Mouse (Mus musculus): ENCODE measurements around the gene Rsg1. TPM values are rescaled to one million over a fixed set of nuclear protein-coding genes. Genes with fewer than 3 reads are reported as not detected.

Rsg1 gene
- polyA plus RNA-seq, 1 experiment from 2014 or later, result 7.8 TPM

DNA sequence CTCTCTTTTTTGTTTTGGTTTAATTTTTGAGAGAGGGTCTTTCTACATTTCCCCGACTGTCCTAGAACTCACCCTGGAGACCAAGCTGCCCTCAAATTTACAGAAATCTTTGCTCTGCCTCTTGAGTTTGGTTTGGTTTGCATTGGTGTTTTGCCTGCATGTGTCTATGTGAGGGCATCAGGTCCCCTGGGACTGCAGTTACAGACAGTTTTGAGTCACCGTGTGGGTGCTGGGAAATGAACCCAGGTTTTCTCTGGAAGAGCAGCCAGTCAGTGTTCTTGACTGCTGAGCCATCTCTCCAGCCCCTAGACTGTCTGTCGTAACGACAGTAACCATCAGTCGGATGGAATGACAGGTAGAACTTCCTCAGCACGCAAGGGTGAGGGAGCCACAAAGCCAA is 19.2 kb upstream of the Rsg1 start:
- Histone ChIP-seq H3K4me3 (no peak overlapping the region), H3K27ac (no peak overlapping the region), H3K27me3 (ENCODE audit: poor library complexity, severe bottlenecking) (no peaks in the 10 kb centered on the region), H3K9me3 (0 out of 2 replicates have a peak, but pooled peaks cover 5% of the 10 kb centered on the region), H3K36me3 (replicated peaks) (peaks cover 93% of the 10 kb centered on the region), H3K4me1 (peaks cover 9% of the 10 kb centered on the region; the same call in 1 of the 2 replicates)
- 96% methylated on average over 6 of the region's 6 CpGs for WGBS
- DNase-seq (ENCODE audit: extremely low spot score, low spot score), result no peak

DNA sequence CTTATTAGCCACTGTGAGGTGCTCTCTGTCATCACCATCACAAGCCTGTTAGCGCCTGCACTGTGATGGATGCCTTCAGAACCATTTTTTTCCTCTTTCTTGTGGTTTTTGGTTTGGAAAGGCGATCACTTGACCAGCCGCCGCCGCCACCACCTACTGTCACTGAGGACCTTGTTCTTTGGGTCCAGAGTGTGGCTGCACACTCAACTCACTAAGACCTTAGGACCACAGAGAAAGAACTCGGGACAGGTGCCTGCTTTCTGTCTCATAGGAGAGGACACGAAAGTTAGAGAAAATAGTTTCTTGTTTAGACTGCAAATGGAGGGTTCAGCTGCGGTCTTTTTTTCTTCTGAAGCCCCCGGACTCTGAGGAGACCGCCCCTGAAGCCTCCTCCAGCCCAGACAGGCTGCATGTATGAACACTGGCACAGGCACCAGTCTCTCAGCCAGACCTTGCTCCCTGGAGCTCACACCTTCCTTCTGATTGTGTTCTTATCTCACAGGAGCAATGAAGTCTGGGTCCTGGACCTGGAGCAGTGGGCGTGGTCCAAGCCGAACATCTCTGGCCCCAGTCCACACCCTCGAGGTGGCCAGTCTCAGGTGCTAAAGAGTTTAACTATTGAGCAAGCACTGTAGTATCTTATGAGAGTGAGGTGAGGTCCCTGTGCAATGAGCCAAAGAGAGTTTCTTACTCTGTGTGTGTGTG is 16.6 kb upstream of the Rsg1 start:
- WGBS, result 97% methylated on average over 13 of the region's 13 CpGs
- DNase-seq (ENCODE audit: extremely low spot score, low spot score), result no peak
- Histone ChIP-seq H3K27me3 (ENCODE audit: poor library complexity, severe bottlenecking) (no peaks in the 10 kb centered on the region), H3K4me3 (no peak overlapping the region), H3K36me3 (replicated peaks) (peaks cover 98% of the 10 kb centered on the region), H3K4me1 (no peaks in the 10 kb centered on the region), H3K9me3 (0 out of 2 replicates have a peak, but pooled peaks cover 5% of the 10 kb centered on the region), H3K27ac (no peak overlapping the region)

DNA sequence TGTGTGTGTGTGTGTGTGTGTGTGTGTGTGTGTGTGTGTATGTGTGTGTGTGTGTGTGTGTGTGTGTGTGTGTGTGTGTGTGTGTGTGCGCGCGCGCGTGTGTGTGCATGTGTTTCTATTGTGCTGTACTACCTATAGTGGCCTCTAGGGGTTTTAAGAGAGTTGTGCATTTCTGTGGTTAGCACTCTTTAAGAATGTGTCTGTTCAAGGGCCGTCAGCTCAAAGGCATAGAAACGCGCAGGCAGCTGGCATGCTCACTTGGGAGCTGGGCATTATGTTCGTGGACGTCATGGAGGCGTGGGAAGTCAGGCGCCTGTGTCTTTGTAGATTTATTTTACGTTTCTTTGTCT is 16.1 kb upstream of the Rsg1 start:
- no peak for DNase-seq (ENCODE audit: extremely low spot score, low spot score)
- WGBS, result 97% methylated on average over 12 of the region's 13 CpGs
- peaks cover 98% of the 10 kb centered on the region for H3K36me3 ChIP-seq (replicated peaks)
- H3K27ac ChIP-seq, result no peak overlapping the region
- no peaks in the 10 kb centered on the region for H3K27me3 ChIP-seq (ENCODE audit: poor library complexity, severe bottlenecking)
- no peaks in the 10 kb centered on the region for H3K4me1 ChIP-seq
- 0 out of 2 replicates have a peak, but pooled peaks cover 5% of the 10 kb centered on the region for H3K9me3 ChIP-seq
- no peak overlapping the region for H3K4me3 ChIP-seq

DNA sequence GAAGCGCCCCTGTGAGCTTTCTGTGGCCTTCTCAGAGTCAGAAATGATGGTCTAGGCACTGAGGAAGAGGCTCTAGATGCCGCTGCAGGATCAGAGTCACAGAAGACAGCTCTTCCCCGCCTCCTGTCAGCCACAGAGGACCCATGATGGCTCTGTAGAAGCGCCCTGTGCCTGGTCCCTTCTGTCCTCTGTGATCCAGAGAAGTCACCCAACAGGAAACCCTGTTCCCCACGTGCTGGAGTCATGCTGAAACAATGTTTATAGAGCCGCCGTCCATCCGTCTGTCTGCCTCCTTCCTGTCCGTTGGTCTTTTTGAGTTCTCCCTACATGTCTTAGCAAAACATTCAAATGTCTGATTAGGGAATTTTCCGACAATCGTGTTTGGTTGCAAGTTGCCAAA is 12.8 kb upstream of the Rsg1 start:
- no peaks in the 10 kb centered on the region for H3K4me1 ChIP-seq
- H3K27ac ChIP-seq, result no peak overlapping the region
- DNase-seq (ENCODE audit: extremely low spot score, low spot score), result no peak
- peaks cover 98% of the 10 kb centered on the region for H3K36me3 ChIP-seq (replicated peaks)
- 0 out of 2 replicates have a peak, but pooled peaks cover 5% of the 10 kb centered on the region for H3K9me3 ChIP-seq
- no peaks in the 10 kb centered on the region for H3K27me3 ChIP-seq (ENCODE audit: poor library complexity, severe bottlenecking)
- WGBS, result 92% methylated on average over 11 of the region's 11 CpGs
- no peak overlapping the region for H3K4me3 ChIP-seq

DNA sequence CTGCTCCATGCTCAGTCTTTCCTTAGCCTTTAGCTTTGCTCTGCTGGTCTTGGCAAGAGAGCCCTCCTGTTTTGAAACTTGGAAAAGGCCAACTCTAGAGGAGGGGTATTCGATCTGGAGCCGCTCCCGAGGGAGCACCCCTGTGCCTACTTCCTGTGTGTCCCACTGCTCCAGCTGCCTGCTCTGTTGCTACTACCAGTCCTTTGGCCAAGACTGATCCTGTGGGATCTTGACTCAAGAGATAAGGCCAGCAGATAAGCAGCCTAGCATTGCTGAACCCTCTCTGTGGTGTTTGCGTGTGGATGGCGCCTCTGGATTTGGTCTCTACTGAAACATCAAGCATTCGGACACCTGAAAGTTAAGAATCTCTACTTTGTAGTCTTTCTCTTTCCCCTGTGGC is 11.6 kb upstream of the Rsg1 start:
- 97% methylated on average over 6 of the region's 6 CpGs for WGBS
- no peaks in the 10 kb centered on the region for H3K4me1 ChIP-seq
- H3K9me3 ChIP-seq, result peaks cover 2% of the 10 kb centered on the region; the same call in 1 of the 2 replicates
- peaks cover 94% of the 10 kb centered on the region for H3K36me3 ChIP-seq (replicated peaks)
- H3K27ac ChIP-seq, result no peak overlapping the region
- DNase-seq (ENCODE audit: extremely low spot score, low spot score), result no peak
- H3K4me3 ChIP-seq, result no peak overlapping the region
- H3K27me3 ChIP-seq (ENCODE audit: poor library complexity, severe bottlenecking), result no peaks in the 10 kb centered on the region

DNA sequence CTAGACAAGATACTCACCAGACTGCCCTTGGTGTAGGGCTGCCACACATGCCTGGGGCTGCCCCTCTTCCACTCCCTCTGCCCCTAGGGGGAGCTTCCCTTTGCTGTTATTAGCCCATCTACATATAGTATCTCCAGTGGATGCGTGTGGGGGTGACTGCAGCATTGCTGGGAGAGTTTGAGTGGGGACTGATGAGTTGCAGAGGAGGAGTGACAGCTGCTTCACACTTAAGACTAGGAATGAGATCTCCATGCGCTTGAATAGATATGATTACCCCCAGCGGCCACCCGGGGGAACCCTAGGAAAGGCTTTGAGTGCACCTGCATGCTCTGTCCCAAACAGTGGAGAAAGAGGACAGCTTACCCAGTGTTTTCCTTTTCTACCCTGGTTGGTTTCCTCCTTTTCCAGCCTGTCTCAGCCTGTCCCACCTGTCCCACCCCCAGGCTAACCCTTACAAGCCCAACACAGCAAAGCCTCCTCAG is 9.1 kb upstream of the Rsg1 start:
- Histone ChIP-seq H3K36me3 (replicated peaks) (peaks cover 72% of the 10 kb centered on the region), H3K27ac (no peak overlapping the region), H3K9me3 (no peaks in the 10 kb centered on the region; the same call in 1 of the 2 replicates), H3K4me1 (no peaks in the 10 kb centered on the region), H3K4me3 (no peak overlapping the region), H3K27me3 (ENCODE audit: poor library complexity, severe bottlenecking) (no peaks in the 10 kb centered on the region)
- no peak for DNase-seq (ENCODE audit: extremely low spot score, low spot score)
- WGBS, result 77% methylated on average over 4 of the region's 4 CpGs

DNA sequence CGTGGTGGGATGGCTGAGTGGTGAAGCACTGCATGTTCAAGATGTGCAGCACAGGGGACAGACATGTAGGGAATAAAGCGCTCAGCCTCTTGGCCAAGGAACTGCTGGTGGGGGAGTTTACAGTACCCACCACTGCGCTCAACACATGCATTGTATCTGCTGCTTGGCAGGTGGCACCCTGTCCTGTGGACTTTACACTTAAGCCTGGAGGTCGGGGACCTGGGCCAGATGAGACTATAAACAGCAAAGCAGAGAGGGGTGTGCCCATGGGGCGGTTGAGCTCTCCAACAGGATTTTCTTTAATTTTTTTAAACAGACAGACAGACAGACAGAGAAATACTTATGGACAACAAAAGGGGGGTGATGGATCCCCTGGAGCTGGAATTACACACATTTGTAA is 6.7 kb upstream of the Rsg1 start:
- 88% methylated on average over 5 of the region's 5 CpGs for WGBS
- no peak for DNase-seq (ENCODE audit: extremely low spot score, low spot score)
- Histone ChIP-seq H3K4me1 (peaks cover 5% of the 10 kb centered on the region), H3K4me3 (no peak overlapping the region), H3K36me3 (replicated peaks) (peaks cover 47% of the 10 kb centered on the region), H3K9me3 (no peaks in the 10 kb centered on the region; the same call in 1 of the 2 replicates), H3K27ac (no peak overlapping the region), H3K27me3 (ENCODE audit: poor library complexity, severe bottlenecking) (no peaks in the 10 kb centered on the region)

DNA sequence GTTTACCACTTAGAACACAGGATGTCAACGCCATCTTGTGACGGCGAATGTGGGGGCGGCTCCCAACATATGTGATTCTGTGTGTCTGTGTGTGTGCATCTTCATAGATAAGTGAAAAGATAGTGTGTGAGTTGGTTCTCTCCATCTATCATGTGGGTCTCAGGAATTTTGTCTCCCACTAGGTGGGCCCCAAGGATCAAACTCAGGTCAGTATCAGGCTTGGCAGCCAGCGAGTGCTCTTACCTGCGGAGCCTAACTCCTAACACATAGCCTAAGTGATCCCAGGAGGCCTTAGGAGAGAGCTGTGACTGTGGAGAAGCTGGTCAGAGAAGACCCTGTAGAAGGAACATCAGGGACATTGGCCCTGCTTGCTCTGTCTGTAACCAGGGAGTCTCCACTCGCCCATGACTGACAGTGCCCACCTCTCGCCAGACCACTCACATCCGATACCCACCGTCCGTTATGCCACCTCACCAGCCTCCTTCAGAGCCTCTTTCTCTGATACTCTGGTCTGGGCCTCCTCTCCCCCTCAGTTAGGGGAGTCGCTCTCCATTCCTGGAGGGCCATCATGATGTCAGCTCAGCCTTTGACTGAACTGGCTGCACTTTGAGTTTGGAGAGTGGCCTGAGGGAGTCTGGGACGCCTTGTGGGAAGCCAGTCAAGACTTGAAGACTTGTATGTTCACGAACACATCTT is 3.1 kb upstream of the Rsg1 start:
- 73% methylated on average over 14 of the region's 14 CpGs for WGBS
- peaks cover 12% of the 10 kb centered on the region for H3K36me3 ChIP-seq (replicated peaks)
- H3K4me1 ChIP-seq, result peaks cover 30% of the 10 kb centered on the region
- no peak for DNase-seq (ENCODE audit: extremely low spot score, low spot score)
- H3K27ac ChIP-seq, result peak overlapping the region; percentile 73; the same call in 1 of the 2 replicates
- no peaks in the 10 kb centered on the region; the same call in 1 of the 2 replicates for H3K9me3 ChIP-seq
- H3K27me3 ChIP-seq (ENCODE audit: poor library complexity, severe bottlenecking), result no peaks in the 10 kb centered on the region
- peak overlapping the region; percentile 40 for H3K4me3 ChIP-seq

DNA sequence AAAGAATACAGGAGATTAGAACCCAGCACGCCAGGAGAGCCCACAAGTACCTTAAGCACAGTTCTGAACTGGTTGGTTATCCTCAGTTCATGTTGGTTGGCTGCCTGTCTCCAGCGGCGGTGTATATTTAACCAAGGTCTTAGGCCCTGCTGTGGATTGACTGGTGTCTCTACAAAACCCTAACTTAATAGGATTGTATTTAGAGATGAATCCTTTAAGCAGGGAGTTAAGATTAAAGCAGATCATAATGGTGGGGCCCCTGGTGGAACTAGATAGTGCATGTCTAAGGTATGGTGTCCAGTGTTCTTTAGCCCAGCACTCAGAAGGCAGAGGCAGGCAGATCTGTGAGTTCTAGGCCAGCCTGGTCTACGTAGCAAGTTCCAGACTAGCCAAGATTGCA is 2.1 kb upstream of the Rsg1 start:
- Histone ChIP-seq H3K4me3 (no peak overlapping the region), H3K9me3 (no peaks in the 10 kb centered on the region; the same call in 1 of the 2 replicates)
- no peak for DNase-seq (ENCODE audit: extremely low spot score, low spot score)

DNA sequence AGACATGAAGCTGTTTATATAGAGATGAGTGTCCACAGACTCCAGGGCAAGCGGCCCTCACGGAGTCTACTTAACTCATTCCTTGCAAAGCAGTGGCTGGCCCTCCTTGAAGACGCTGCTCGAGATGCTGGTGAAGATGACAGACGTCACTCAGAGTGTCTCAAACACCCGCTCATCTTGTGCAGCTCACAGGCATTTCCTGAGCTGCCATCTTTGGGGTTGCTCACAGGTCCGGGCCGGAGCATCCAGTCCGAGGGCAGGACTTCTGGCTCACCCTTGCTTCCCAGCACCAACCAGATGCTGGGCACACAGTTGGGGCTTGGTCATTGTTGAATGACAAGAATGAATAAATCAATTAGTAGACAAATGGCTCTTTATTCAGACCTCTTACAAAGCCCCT is 864 bp upstream of the Rsg1 start:
- H3K27me3 ChIP-seq (ENCODE audit: poor library complexity, severe bottlenecking), result no peaks in the 10 kb centered on the region
- WGBS, result 77% methylated on average over 9 of the region's 9 CpGs
- H3K27ac ChIP-seq, result peak overlapping the region; percentile 84
- DNase-seq (ENCODE audit: extremely low spot score, low spot score), result no peak
- peaks cover 30% of the 10 kb centered on the region for H3K4me1 ChIP-seq
- no peaks in the 10 kb centered on the region for H3K9me3 ChIP-seq
- H3K36me3 ChIP-seq (replicated peaks), result peaks cover 2% of the 10 kb centered on the region; the same call in 1 of the 2 replicates
- no peak overlapping the region for H3K4me3 ChIP-seq

More for the DNA sequence above, 2.1 kb upstream of the Rsg1 start:
- Histone ChIP-seq H3K27me3 (ENCODE audit: poor library complexity, severe bottlenecking) (no peaks in the 10 kb centered on the region), H3K4me1 (peaks cover 30% of the 10 kb centered on the region), H3K27ac (no peak overlapping the region), H3K36me3 (replicated peaks) (peaks cover 8% of the 10 kb centered on the region)
- WGBS, result 97% methylated on average over 4 of the region's 4 CpGs

DNA sequence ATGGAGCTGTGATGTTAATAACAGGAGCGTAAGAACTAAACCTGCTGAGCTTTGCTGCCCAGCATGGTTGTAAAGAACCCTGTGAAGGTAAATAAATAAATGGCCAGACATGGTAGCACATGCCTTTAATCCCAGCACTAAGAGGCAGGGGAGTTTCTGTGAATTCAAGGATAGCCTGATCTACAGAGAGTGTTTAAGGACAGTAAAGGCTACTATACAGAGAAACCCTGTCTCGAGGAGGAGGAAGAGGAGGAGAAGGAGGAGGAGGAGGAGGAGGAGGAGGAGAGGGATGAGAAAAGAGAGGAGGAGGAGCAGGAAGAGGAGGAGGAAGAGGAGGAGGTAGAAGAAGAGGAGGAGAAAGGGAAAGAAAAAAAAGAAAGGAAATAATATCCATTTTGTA is 414 bp upstream of the Rsg1 start:
- Histone ChIP-seq H3K4me3 (peak overlapping the region; percentile 69), H3K4me1 (peaks cover 30% of the 10 kb centered on the region), H3K27me3 (ENCODE audit: poor library complexity, severe bottlenecking) (no peaks in the 10 kb centered on the region), H3K36me3 (replicated peaks) (peaks cover 6% of the 10 kb centered on the region; the same call in 1 of the 2 replicates), H3K27ac (peak overlapping the region; percentile 84), H3K9me3 (no peaks in the 10 kb centered on the region)
- no peak for DNase-seq (ENCODE audit: extremely low spot score, low spot score)
- 42% methylated on average over 2 of the region's 2 CpGs for WGBS

DNA sequence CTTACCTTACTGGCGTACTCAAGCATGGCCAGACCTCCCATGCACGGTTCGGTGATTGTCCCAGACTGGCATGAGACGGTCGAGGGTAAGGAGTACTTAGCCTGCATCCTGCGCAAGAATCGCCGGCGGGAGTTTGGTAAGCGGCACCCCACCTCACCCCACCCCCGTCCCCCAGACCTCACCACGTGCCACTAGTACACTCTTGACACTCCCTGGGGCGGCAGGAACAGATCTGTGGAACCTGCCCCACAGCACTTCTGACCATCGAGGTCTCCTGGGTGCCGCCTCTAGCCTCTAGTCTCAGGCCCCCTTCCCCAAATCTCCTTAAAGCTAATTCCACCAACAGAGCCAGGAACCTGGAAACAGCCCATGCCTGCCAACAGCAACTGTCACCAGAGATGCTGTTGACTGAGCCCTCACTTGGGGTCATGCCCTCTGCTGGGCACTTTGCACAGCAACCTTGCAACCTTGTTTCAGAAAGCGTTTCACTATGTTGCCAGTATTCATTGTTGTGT is 638 bp downstream of the Rsg1 start:
- H3K27me3 ChIP-seq (ENCODE audit: poor library complexity, severe bottlenecking), result no peaks in the 10 kb centered on the region
- H3K27ac ChIP-seq, result peak overlapping the region; percentile 84
- H3K4me3 ChIP-seq, result peak overlapping the region; percentile 69
- peaks cover 12% of the 10 kb centered on the region; the same call in 1 of the 2 replicates for H3K36me3 ChIP-seq (replicated peaks)
- H3K9me3 ChIP-seq, result no peaks in the 10 kb centered on the region
- H3K4me1 ChIP-seq, result peaks cover 36% of the 10 kb centered on the region
- WGBS, result 4% methylated on average over 16 of the region's 16 CpGs
- peak; percentile 49 for DNase-seq (ENCODE audit: extremely low spot score, low spot score)
